In genomic region chr4:138548124-138548561, GRCm38 (mm10) we compare ENCODE assay signal across 13 mouse cellular contexts.
A peak's percentile ranks its signal among the peaks of the same experiment; 100 is the strongest.
DNase-seq lines count a peak whose midpoint lies in the region; ATAC-seq and TF ChIP-seq lines count a peak whose summit lies in the region.
"Had no signal": no experiment of that assay in that cellular context is flagged by ENCODE, and none has a peak within 500 bp of the region (broad histone marks: within the 10 kb centered on the region; RNA-seq: fewer than 3 reads in every experiment).

No protein-coding gene starts in this region.

- DNase-seq in kidney, adult 18-20 months = no peak
- DNase-seq in brain, adult 2 months (ENCODE audit: low read depth, low spot score) = peak; percentile 87
- peak; percentile 38 for DNase-seq in hindbrain, postnatal 0 days (ENCODE audit: low spot score)
- DNase-seq in MN1 (ENCODE audit: low spot score) = no peak
- no peak for DNase-seq in cerebellum, adult 18-20 months
- DNase-seq: adrenal gland, postnatal 10 days; cerebellum, adult 2 months had no signal

- H3K36me3 ChIP-seq in kidney, embryonic 14.5 days (ENCODE audit: control insufficient read depth, insufficient read depth, low read length) = no peaks in the 10 kb centered on the region
- no peaks in the 10 kb centered on the region for H3K36me3 ChIP-seq in hindbrain, postnatal 0 days (ENCODE audit: insufficient read depth, low read length)
- no peaks in the 10 kb centered on the region for H3K36me3 ChIP-seq in neural tube, embryonic 13.5 days
- no peaks in the 10 kb centered on the region for H3K36me3 ChIP-seq in intestine, embryonic 16.5 days (ENCODE audit: control insufficient read depth, insufficient read depth, low read length)
- H3K36me3 ChIP-seq: embryonic facial prominence, embryonic 12.5 days; intestine, embryonic 15.5 days; liver, embryonic 12.5 days had no signal

- peaks cover 6% of the 10 kb centered on the region; the same call in 1 of the 2 replicates for H3K27me3 ChIP-seq in kidney, embryonic 14.5 days (ENCODE audit: control insufficient read depth, insufficient read depth, low read length)
- no peaks in the 10 kb centered on the region for H3K27me3 ChIP-seq in hindbrain, postnatal 0 days (ENCODE audit: insufficient read depth, low read length)
- peaks cover 8% of the 10 kb centered on the region for H3K27me3 ChIP-seq in neural tube, embryonic 13.5 days
- H3K27me3 ChIP-seq in intestine, embryonic 16.5 days (replicated peaks; ENCODE audit: control insufficient read depth, insufficient read depth, low read length) = peaks cover 2% of the 10 kb centered on the region; the same call in 1 of the 2 replicates

- H3K9me3 ChIP-seq in kidney, embryonic 14.5 days (ENCODE audit: control insufficient read depth, low read length) = no peaks in the 10 kb centered on the region
- no peaks in the 10 kb centered on the region for H3K9me3 ChIP-seq in hindbrain, postnatal 0 days (ENCODE audit: low read length)
- no peaks in the 10 kb centered on the region for H3K9me3 ChIP-seq in neural tube, embryonic 13.5 days
- no peaks in the 10 kb centered on the region for H3K9me3 ChIP-seq in intestine, embryonic 16.5 days (ENCODE audit: control insufficient read depth, low read length)
- H3K9me3 ChIP-seq: embryonic facial prominence, embryonic 12.5 days; intestine, embryonic 15.5 days; liver, embryonic 12.5 days had no signal

- no peak for ATAC-seq in kidney, embryonic 14.5 days (ENCODE audit: low FRiP score, low TSS enrichment)
- ATAC-seq in hindbrain, postnatal 0 days = peak; percentile 50
- 0 out of 2 replicates have a peak, but pooled peaks have one; percentile 11 for ATAC-seq in neural tube, embryonic 13.5 days (ENCODE audit: low read depth)
- no peak for ATAC-seq in intestine, embryonic 16.5 days
- ATAC-seq: intestine, embryonic 15.5 days; liver, embryonic 12.5 days had no signal

- H3K4me3 ChIP-seq in kidney, embryonic 14.5 days (ENCODE audit: low read length) = no peak overlapping the region
- no peak overlapping the region for H3K4me3 ChIP-seq in hindbrain, postnatal 0 days (ENCODE audit: low read length)
- H3K4me3 ChIP-seq in neural tube, embryonic 13.5 days = no peak overlapping the region
- no peak overlapping the region for H3K4me3 ChIP-seq in intestine, embryonic 16.5 days (ENCODE audit: low read length)
- H3K4me3 ChIP-seq: embryonic facial prominence, embryonic 12.5 days; intestine, embryonic 15.5 days; liver, embryonic 12.5 days had no signal

- no peak for TF ChIP-seq CTCF in hindbrain, postnatal 0 days (IDR thresholded peaks at IDR 0.05; ENCODE audit: low read depth)

- 10% methylated on average over 10 of the region's 10 CpGs for WGBS in kidney, embryonic 14.5 days
- WGBS in hindbrain, postnatal 0 days = 8% methylated on average over 10 of the region's 10 CpGs
- 14% methylated on average over 10 of the region's 10 CpGs for WGBS in neural tube, embryonic 13.5 days
- 13% methylated on average over 10 of the region's 10 CpGs for WGBS in intestine, embryonic 16.5 days

- H3K27ac ChIP-seq in kidney, embryonic 14.5 days (ENCODE audit: low read depth, low read length) = no peak overlapping the region
- H3K27ac ChIP-seq in hindbrain, postnatal 0 days = no peak overlapping the region; the same call in 1 of the 2 replicates
- H3K27ac ChIP-seq in neural tube, embryonic 13.5 days (replicated peaks) = peak overlapping the region; percentile 9; the same call in 1 of the 2 replicates
- no peak overlapping the region for H3K27ac ChIP-seq in intestine, embryonic 16.5 days (ENCODE audit: low read length)
- H3K27ac ChIP-seq: embryonic facial prominence, embryonic 12.5 days; intestine, embryonic 15.5 days; liver, embryonic 12.5 days had no signal

- H3K4me1 ChIP-seq in kidney, embryonic 14.5 days (ENCODE audit: control insufficient read depth, insufficient read depth, low read length) = peaks cover 3% of the 10 kb centered on the region; the same call in 1 of the 2 replicates
- H3K4me1 ChIP-seq in hindbrain, postnatal 0 days (ENCODE audit: insufficient read depth, low read length) = 0 out of 2 replicates have a peak, but pooled peaks cover 7% of the 10 kb centered on the region
- H3K4me1 ChIP-seq in neural tube, embryonic 13.5 days (replicated peaks) = peaks cover 28% of the 10 kb centered on the region
- H3K4me1 ChIP-seq in intestine, embryonic 16.5 days (ENCODE audit: control insufficient read depth, insufficient read depth, low read length) = peaks cover 6% of the 10 kb centered on the region
- H3K4me1 ChIP-seq: embryonic facial prominence, embryonic 12.5 days; liver, embryonic 12.5 days had no signal

- 0 out of 2 replicates have a peak overlapping the region, but pooled peaks have one; percentile 2 for H3K9ac ChIP-seq in kidney, embryonic 14.5 days (ENCODE audit: low read depth, low read length)
- H3K9ac ChIP-seq in hindbrain, postnatal 0 days (replicated peaks; ENCODE audit: low read length) = no peak overlapping the region
- no peak overlapping the region; the same call in 1 of the 2 replicates for H3K9ac ChIP-seq in neural tube, embryonic 13.5 days
- H3K9ac ChIP-seq in intestine, embryonic 16.5 days (ENCODE audit: low read depth, low read length) = no peak overlapping the region
- H3K9ac ChIP-seq: embryonic facial prominence, embryonic 12.5 days; intestine, embryonic 15.5 days; liver, embryonic 12.5 days had no signal

- no peak overlapping the region for H3K4me2 ChIP-seq in kidney, embryonic 14.5 days (replicated peaks; ENCODE audit: low read depth, low read length)
- H3K4me2 ChIP-seq in hindbrain, postnatal 0 days (ENCODE audit: low read depth, low read length) = 0 out of 2 replicates have a peak overlapping the region, but pooled peaks have one; percentile 2
- peak overlapping the region; percentile 34 for H3K4me2 ChIP-seq in neural tube, embryonic 13.5 days
- H3K4me2 ChIP-seq in intestine, embryonic 16.5 days (ENCODE audit: low read depth, low read length) = no peak overlapping the region
- H3K4me2 ChIP-seq: embryonic facial prominence, embryonic 12.5 days; intestine, embryonic 15.5 days; liver, embryonic 12.5 days had no signal

Comparison
In these comparisons a context has a peak if more than half of its experiments do, and no peak if none do; other contexts are left out.
1. ATAC-seq: peak in hindbrain, postnatal 0 days (single experiment) and neural tube, embryonic 13.5 days (single experiment); none in kidney, embryonic 14.5 days (single experiment) and intestine, embryonic 16.5 days (single experiment).
2. H3K4me2 ChIP-seq: peak in hindbrain, postnatal 0 days (single experiment) and neural tube, embryonic 13.5 days (single experiment); none in kidney, embryonic 14.5 days (single experiment) and intestine, embryonic 16.5 days (single experiment).
3. DNase-seq: peak in brain, adult 2 months (single experiment) and hindbrain, postnatal 0 days (single experiment); none in kidney, adult 18-20 months (single experiment), MN1 (single experiment) and cerebellum, adult 18-20 months (0 of 2).